Mouse (Mus musculus) E14TG2a.4 (cell line): ENCODE measurements around the gene Katnal1.

ENCODE experiments used
- CTCF ChIP-seq: conservative IDR thresholded peaks from 2 replicates; pipeline ENCODE4 v1.5.1; 2014; ENCODE audit warnings: low read length
- NANOG ChIP-seq: IDR thresholded peaks from 2 replicates; pipeline ENCODE4 v1.6.1; 2014; ENCODE audit warnings: borderline replicate concordance, low read length, mixed read lengths
- POU5F1 ChIP-seq: IDR thresholded peaks from 2 replicates; pipeline ENCODE4 v1.6.1; 2014; ENCODE audit warnings: low read length, borderline replicate concordance

- no peak for TF ChIP-seq CTCF
- TF ChIP-seq POU5F1: no peak
- no peak for TF ChIP-seq NANOG
Measured at GRCm38 (mm10) chr5:148883671-148884070, 45.4 kb downstream of the Katnal1 start.
